Mouse (Mus musculus): ENCODE data around the gene Gatad2a. TPM values are rescaled to one million over a fixed set of nuclear protein-coding genes. Genes with fewer than 3 reads are reported as not detected.
"Not testable (repeated sequence)": the region's sequence is repeated elsewhere in the genome, so short reads cannot be mapped to it uniquely, and the experiment has no call there.

Gene Gatad2a
- polyA plus RNA-seq, 1 experiment: 21.1 TPM

- Histone ChIP-seq H3K27ac (ENCODE audit: insufficient read depth, low read length) (peak overlapping the region; percentile 25), H3K4me3 (ENCODE audit: insufficient read depth, low read length) (peak overlapping the region; percentile 56), H3K4me1 (ENCODE audit: control insufficient read depth, insufficient read depth, low read length) (peaks cover 2% of the 10 kb centered on the region; the same call in 1 of the 2 replicates)
- TF ChIP-seq CTCF (IDR thresholded peaks at IDR 0.05; ENCODE audit: extremely low read depth, insufficient read depth, low read length) (no peak), POLR2A (IDR thresholded peaks at IDR 0.05; ENCODE audit: extremely low read depth, insufficient read depth, low read length) (no peak; the same call in 1 of the 2 replicates)
Observed at GRCm38 (mm10) chr8:69996589-69997285, 553 bp upstream of the Gatad2a start.

- no peak for TF ChIP-seq POLR2A (IDR thresholded peaks at IDR 0.05; ENCODE audit: extremely low read depth, insufficient read depth, low read length)
- TF ChIP-seq CTCF (IDR thresholded peaks at IDR 0.05; ENCODE audit: extremely low read depth, insufficient read depth, low read length): no peak
- no peak overlapping the region for H3K27ac ChIP-seq (ENCODE audit: insufficient read depth, low read length)
- H3K4me3 ChIP-seq (ENCODE audit: insufficient read depth, low read length): peak overlapping the region; percentile 56
- peaks cover 2% of the 10 kb centered on the region; the same call in 1 of the 2 replicates for H3K4me1 ChIP-seq (ENCODE audit: control insufficient read depth, insufficient read depth, low read length)
Observed at GRCm38 (mm10) chr8:69995422-69995775, 785 bp downstream of the Gatad2a start.

GRCm38 (mm10) chr8:69988936-69989335 is 7.2 kb downstream of the Gatad2a start:
- not testable (repeated sequence) for H3K4me3 ChIP-seq (ENCODE audit: insufficient read depth, low read length); H3K4me1 ChIP-seq (ENCODE audit: control insufficient read depth, insufficient read depth, low read length); H3K27ac ChIP-seq (ENCODE audit: insufficient read depth, low read length)

- H3K4me3 ChIP-seq (ENCODE audit: insufficient read depth, low read length): no peak overlapping the region
- TF ChIP-seq CTCF (IDR thresholded peaks at IDR 0.05; ENCODE audit: extremely low read depth, insufficient read depth, low read length): no peak
- TF ChIP-seq POLR2A (IDR thresholded peaks at IDR 0.05; ENCODE audit: extremely low read depth, insufficient read depth, low read length): no peak
- H3K4me1 ChIP-seq (ENCODE audit: control insufficient read depth, insufficient read depth, low read length): no peaks in the 10 kb centered on the region
- no peak overlapping the region for H3K27ac ChIP-seq (ENCODE audit: insufficient read depth, low read length)
Observed at GRCm38 (mm10) chr8:69987744-69988143, 8.4 kb downstream of the Gatad2a start.

- Histone ChIP-seq H3K4me1 (ENCODE audit: control insufficient read depth, insufficient read depth, low read length) (no peaks in the 10 kb centered on the region), H3K27ac (ENCODE audit: insufficient read depth, low read length) (no peak overlapping the region), H3K4me3 (ENCODE audit: insufficient read depth, low read length) (no peak overlapping the region)
- no peak for TF ChIP-seq POLR2A (IDR thresholded peaks at IDR 0.05; ENCODE audit: extremely low read depth, insufficient read depth, low read length)
- TF ChIP-seq CTCF (IDR thresholded peaks at IDR 0.05; ENCODE audit: extremely low read depth, insufficient read depth, low read length): no peak
Observed at GRCm38 (mm10) chr8:69984876-69985553, 11.2 kb downstream of the Gatad2a start.

GRCm38 (mm10) chr8:69978456-69978855 is 17.7 kb downstream of the Gatad2a start:
- H3K27ac ChIP-seq (ENCODE audit: insufficient read depth, low read length): no peak overlapping the region
- no peak overlapping the region for H3K4me3 ChIP-seq (ENCODE audit: insufficient read depth, low read length)
- no peaks in the 10 kb centered on the region for H3K4me1 ChIP-seq (ENCODE audit: control insufficient read depth, insufficient read depth, low read length)
- no peak for TF ChIP-seq CTCF (IDR thresholded peaks at IDR 0.05; ENCODE audit: extremely low read depth, insufficient read depth, low read length)
- no peak for TF ChIP-seq POLR2A (IDR thresholded peaks at IDR 0.05; ENCODE audit: extremely low read depth, insufficient read depth, low read length)

- TF ChIP-seq CTCF (IDR thresholded peaks at IDR 0.05; ENCODE audit: extremely low read depth, insufficient read depth, low read length) (no peak), POLR2A (IDR thresholded peaks at IDR 0.05; ENCODE audit: extremely low read depth, insufficient read depth, low read length) (no peak)
- no peak overlapping the region for H3K27ac ChIP-seq (ENCODE audit: insufficient read depth, low read length)
Observed at GRCm38 (mm10) chr8:69974806-69975205, 21.4 kb downstream of the Gatad2a start.

GRCm38 (mm10) chr8:69974194-69974614 is 22.0 kb downstream of the Gatad2a start:
- TF ChIP-seq POLR2A (IDR thresholded peaks at IDR 0.05; ENCODE audit: extremely low read depth, insufficient read depth, low read length) (peak; percentile 48; the same call in 1 of the 2 replicates), CTCF (IDR thresholded peaks at IDR 0.05; ENCODE audit: extremely low read depth, insufficient read depth, low read length) (no peak)
- Histone ChIP-seq H3K27ac (ENCODE audit: insufficient read depth, low read length) (0 out of 2 replicates have a peak overlapping the region, but pooled peaks have one; percentile 10), H3K4me3 (ENCODE audit: insufficient read depth, low read length) (peak overlapping the region; percentile 68), H3K4me1 (ENCODE audit: control insufficient read depth, insufficient read depth, low read length) (peaks cover 1% of the 10 kb centered on the region; the same call in 1 of the 2 replicates)

More at GRCm38 (mm10) chr8:69974806-69975205, 21.4 kb downstream of the Gatad2a start:
- Histone ChIP-seq H3K4me3 (ENCODE audit: insufficient read depth, low read length) (peak overlapping the region; percentile 68), H3K4me1 (ENCODE audit: control insufficient read depth, insufficient read depth, low read length) (peaks cover 1% of the 10 kb centered on the region; the same call in 1 of the 2 replicates)

- Histone ChIP-seq H3K27ac (ENCODE audit: insufficient read depth, low read length) (no peak overlapping the region), H3K4me1 (ENCODE audit: control insufficient read depth, insufficient read depth, low read length) (peaks cover 1% of the 10 kb centered on the region; the same call in 1 of the 2 replicates), H3K4me3 (ENCODE audit: insufficient read depth, low read length) (peak overlapping the region; percentile 68)
- TF ChIP-seq CTCF (IDR thresholded peaks at IDR 0.05; ENCODE audit: extremely low read depth, insufficient read depth, low read length) (no peak), POLR2A (IDR thresholded peaks at IDR 0.05; ENCODE audit: extremely low read depth, insufficient read depth, low read length) (no peak)
Observed at GRCm38 (mm10) chr8:69973442-69974161, 22.6 kb downstream of the Gatad2a start.

Data from cortical plate, adult 2 months (tissue).